Mouse (Mus musculus): Measurements from ENCODE around the gene Ccdc120. TPM values are rescaled to one million over a fixed set of nuclear protein-coding genes. Genes with fewer than 3 reads are reported as not detected.

The Ccdc120 gene
- total and polyA plus RNA-seq, 2 experiments from 2014 or later, result 71.6 to 272 TPM

DNA sequence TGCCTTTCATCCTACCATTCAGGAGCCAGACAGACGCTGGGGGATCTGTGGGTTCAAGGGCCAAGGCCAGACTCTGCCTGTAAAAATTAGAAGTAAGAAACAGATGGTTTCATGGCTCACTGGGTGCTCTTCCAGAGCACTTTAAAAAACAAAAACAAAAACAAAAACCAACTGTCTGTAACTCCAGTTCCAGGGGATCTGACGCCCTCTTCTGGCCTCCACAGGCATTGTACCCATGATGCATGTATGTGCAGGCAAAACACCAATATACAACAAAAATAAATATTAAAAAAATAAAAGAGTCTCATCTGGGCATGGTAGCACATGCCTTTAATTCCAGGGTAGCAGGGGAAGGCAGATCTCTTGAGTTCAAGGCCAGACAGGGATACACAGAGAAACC, 22.1 kb upstream of the Ccdc120 start:
- Histone ChIP-seq H3K27me3 (ENCODE audit: insufficient read depth, low read length) (no peaks in the 10 kb centered on the region), H3K4me1 (ENCODE audit: insufficient read depth, low read length) (no peaks in the 10 kb centered on the region), H3K9me3 (ENCODE audit: low read length) (no peaks in the 10 kb centered on the region), H3K36me3 (ENCODE audit: insufficient read depth, low read length) (peaks cover 10% of the 10 kb centered on the region), H3K4me3 (ENCODE audit: low read depth, low read length) (no peak overlapping the region), H3K9ac (replicated peaks; ENCODE audit: low read length, poor library complexity, severe bottlenecking) (no peak overlapping the region), H3K4me2 (ENCODE audit: low read depth, low read length, poor library complexity, severe bottlenecking) (no peak overlapping the region), H3K27ac (ENCODE audit: low read depth, low read length) (no peak overlapping the region)
- ATAC-seq (ENCODE audit: low FRiP score), result no peak
- 55% methylated on average over 2 of the region's 2 CpGs for WGBS
- no peak for DNase-seq (ENCODE audit: low spot score)
- TF ChIP-seq CTCF (IDR thresholded peaks at IDR 0.05), result peak; percentile 54

DNA sequence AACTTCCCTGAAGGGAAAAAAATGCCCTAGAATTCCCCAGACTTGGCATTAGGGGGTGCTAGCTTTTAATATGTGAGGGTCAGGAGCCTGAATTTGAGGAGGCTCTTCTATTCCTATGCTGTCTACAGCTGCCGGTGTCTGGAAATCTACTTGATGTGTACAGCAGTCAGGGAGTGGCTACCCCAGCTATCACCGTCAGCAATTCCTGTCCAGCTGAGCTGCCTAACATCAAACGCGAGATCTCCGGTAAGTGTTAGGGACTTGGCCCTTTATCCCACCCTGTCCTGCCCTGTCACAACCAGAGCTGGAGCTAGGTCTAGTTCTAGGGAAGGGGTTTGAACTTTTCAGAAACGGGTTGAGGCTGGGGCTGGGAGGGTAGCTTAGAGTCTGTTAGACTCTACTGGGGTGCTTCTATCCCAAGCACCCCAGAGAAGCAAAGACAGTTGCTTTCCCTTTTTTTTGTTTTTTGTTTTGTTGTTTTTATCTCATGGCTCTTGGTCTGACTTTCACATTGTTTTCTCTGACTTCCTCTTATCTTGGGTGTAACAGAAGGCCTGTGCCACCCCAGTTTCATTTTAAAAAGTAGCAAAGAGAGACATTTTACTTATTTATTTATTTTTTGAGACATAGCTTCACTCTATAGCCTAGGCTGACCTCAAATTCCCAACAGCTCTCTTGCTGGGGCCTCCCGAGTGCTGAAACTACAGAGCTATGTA, 18.8 kb upstream of the Ccdc120 start:
- ATAC-seq (ENCODE audit: low FRiP score) (no peak), DNase-seq (ENCODE audit: low spot score) (no peak)
- no peak overlapping the region for H3K27ac ChIP-seq (ENCODE audit: low read depth, low read length)
- H3K27me3 ChIP-seq (ENCODE audit: insufficient read depth, low read length), result no peaks in the 10 kb centered on the region
- H3K4me3 ChIP-seq (ENCODE audit: low read depth, low read length), result no peak overlapping the region
- no peak overlapping the region for H3K9ac ChIP-seq (replicated peaks; ENCODE audit: low read length, poor library complexity, severe bottlenecking)
- peaks cover 15% of the 10 kb centered on the region for H3K36me3 ChIP-seq (ENCODE audit: insufficient read depth, low read length)
- no peak for TF ChIP-seq CTCF (IDR thresholded peaks at IDR 0.05)
- 82% methylated on average over 7 of the region's 7 CpGs for WGBS
- no peaks in the 10 kb centered on the region for H3K4me1 ChIP-seq (ENCODE audit: insufficient read depth, low read length)
- H3K9me3 ChIP-seq (ENCODE audit: low read length), result no peaks in the 10 kb centered on the region
- H3K4me2 ChIP-seq (ENCODE audit: low read depth, low read length, poor library complexity, severe bottlenecking), result no peak overlapping the region

DNA sequence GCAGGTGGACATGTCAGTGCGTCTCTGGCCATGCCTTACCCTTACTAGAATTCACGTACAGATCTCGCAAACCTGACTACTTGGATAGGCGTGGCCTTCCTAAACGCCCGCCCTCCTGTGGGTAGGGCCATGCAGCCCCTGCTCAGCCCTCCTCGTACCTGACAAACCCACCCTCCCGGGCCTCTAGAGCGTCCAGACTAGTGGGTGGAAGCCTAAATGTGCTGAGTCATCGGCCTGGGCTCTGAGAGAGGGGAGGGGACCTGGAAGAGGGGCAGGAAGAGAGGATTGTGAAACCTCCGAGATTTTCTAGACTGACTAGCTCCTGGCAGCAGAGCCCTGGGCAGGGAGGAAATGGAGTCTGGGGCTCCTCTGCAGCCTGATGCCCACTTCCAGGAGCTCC, 15.1 kb upstream of the Ccdc120 start:
- Histone ChIP-seq H3K27ac (ENCODE audit: low read depth, low read length) (no peak overlapping the region), H3K36me3 (ENCODE audit: insufficient read depth, low read length) (peaks cover 12% of the 10 kb centered on the region), H3K4me3 (ENCODE audit: low read depth, low read length) (peak overlapping the region; percentile 61), H3K9ac (replicated peaks; ENCODE audit: low read length, poor library complexity, severe bottlenecking) (no peak overlapping the region), H3K4me1 (ENCODE audit: insufficient read depth, low read length) (no peaks in the 10 kb centered on the region), H3K9me3 (ENCODE audit: low read length) (no peaks in the 10 kb centered on the region), H3K4me2 (ENCODE audit: low read depth, low read length, poor library complexity, severe bottlenecking) (peak overlapping the region; percentile 62), H3K27me3 (ENCODE audit: insufficient read depth, low read length) (no peaks in the 10 kb centered on the region)
- TF ChIP-seq CTCF (IDR thresholded peaks at IDR 0.05), result no peak
- DNase-seq (ENCODE audit: low spot score) (peak; percentile 47), ATAC-seq (ENCODE audit: low FRiP score) (no peak)
- 17% methylated on average over 11 of the region's 11 CpGs for WGBS

DNA sequence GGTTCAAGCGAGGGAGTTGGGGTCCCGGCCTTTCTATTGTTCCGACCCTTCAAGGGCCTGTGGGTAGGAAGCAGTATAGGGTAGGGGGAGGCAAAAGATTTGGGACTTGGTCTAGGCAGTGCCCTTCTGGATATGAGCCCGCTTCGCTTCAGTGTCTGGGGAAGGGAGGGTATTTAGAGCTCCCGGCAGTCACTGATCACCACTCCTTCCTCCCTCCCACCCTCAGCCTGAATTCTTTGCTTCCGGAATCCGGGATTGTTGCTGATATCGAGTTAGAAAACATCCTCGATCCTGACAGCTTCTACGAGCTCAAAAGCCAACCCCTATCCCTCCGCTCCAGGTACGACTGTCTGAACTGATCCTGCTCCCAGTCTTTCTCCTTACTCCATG, 14.6 kb upstream of the Ccdc120 start:
- Histone ChIP-seq H3K27me3 (ENCODE audit: insufficient read depth, low read length) (no peaks in the 10 kb centered on the region), H3K27ac (ENCODE audit: low read depth, low read length) (no peak overlapping the region), H3K4me2 (ENCODE audit: low read depth, low read length, poor library complexity, severe bottlenecking) (peak overlapping the region; percentile 62), H3K9ac (replicated peaks; ENCODE audit: low read length, poor library complexity, severe bottlenecking) (no peak overlapping the region), H3K36me3 (ENCODE audit: insufficient read depth, low read length) (peaks cover 10% of the 10 kb centered on the region; the same call in 1 of the 2 replicates), H3K9me3 (ENCODE audit: low read length) (no peaks in the 10 kb centered on the region), H3K4me3 (ENCODE audit: low read depth, low read length) (peak overlapping the region; percentile 61), H3K4me1 (ENCODE audit: insufficient read depth, low read length) (no peaks in the 10 kb centered on the region)
- no peak for TF ChIP-seq CTCF (IDR thresholded peaks at IDR 0.05)
- DNase-seq (ENCODE audit: low spot score) (no peak), ATAC-seq (ENCODE audit: low FRiP score) (no peak)
- WGBS, result 23% methylated on average over 10 of the region's 13 CpGs

DNA sequence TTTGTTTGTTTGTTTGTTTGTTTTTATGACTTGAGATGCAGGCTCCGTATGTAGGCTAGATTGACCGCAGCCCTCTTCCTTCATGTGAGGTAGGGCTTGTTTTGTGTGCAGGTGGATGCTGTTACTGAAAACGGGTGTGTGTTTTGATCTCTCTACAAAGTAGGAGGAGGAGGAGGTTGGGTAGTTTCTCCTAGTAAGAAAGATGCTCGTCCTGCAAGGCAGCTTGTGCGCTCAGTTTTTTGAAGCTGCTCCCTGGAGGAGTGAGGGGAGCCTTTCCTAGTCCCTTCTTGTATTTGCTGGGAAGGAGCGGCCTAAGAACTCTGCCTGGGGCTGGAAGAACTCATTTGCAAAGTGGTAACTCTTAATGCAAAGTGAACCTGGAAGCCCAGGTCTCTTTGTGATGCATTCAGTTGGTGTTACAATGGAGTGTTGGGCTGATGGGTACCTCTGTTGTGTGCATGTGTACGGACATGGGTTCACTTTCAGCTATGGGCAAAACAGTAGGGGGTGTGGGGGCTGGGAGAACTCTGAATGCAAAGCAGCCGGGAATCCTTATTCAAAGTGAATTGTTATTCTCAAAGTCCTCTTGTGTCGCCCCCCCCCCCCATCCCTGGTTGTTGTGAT, 14.1 kb upstream of the Ccdc120 start:
- WGBS, result 24% methylated on average over 8 of the region's 9 CpGs
- peak overlapping the region; percentile 61 for H3K4me3 ChIP-seq (ENCODE audit: low read depth, low read length)
- DNase-seq (ENCODE audit: low spot score), result no peak

More for the DNA sequence above, 14.1 kb upstream of the Ccdc120 start:
- no peaks in the 10 kb centered on the region for H3K9me3 ChIP-seq (ENCODE audit: low read length)
- H3K4me1 ChIP-seq (ENCODE audit: insufficient read depth, low read length), result no peaks in the 10 kb centered on the region
- H3K4me2 ChIP-seq (ENCODE audit: low read depth, low read length, poor library complexity, severe bottlenecking), result peak overlapping the region; percentile 62
- no peak overlapping the region for H3K27ac ChIP-seq (ENCODE audit: low read depth, low read length)
- TF ChIP-seq CTCF (IDR thresholded peaks at IDR 0.05), result no peak
- H3K36me3 ChIP-seq (ENCODE audit: insufficient read depth, low read length), result peaks cover 10% of the 10 kb centered on the region; the same call in 1 of the 2 replicates
- no peaks in the 10 kb centered on the region for H3K27me3 ChIP-seq (ENCODE audit: insufficient read depth, low read length)
- no peak overlapping the region for H3K9ac ChIP-seq (replicated peaks; ENCODE audit: low read length, poor library complexity, severe bottlenecking)
- no peak for ATAC-seq (ENCODE audit: low FRiP score)

Measured in midbrain, postnatal 0 days (tissue).